Mouse (Mus musculus) ES-E14 (cell line): Measurements from ENCODE around the gene Zmynd12. TPM values are rescaled to one million over a fixed set of nuclear protein-coding genes. Genes with fewer than 3 reads are reported as not detected.
A peak's percentile ranks its signal among the peaks of the same experiment; 100 is the strongest.

Experiments
- DNase-seq: peaks from one replicate; pipeline ENCODE4 v3.0.0-alpha.2; 2013; ENCODE audit warnings: low read depth, low spot score
- H3K27ac ChIP-seq: 2 replicates; pipeline ENCODE4 v1.5.1; 2012; ENCODE audit warnings: low read depth, mild to moderate bottlenecking, low read length, moderate library complexity, mixed read lengths; ENCODE audit not compliant: poor library complexity, insufficient read depth, severe bottlenecking
- H3K36me3 ChIP-seq: 2 replicates; pipeline ENCODE4 v1.6.1; 2012; ENCODE audit warnings: mild to moderate bottlenecking, low read length, moderate library complexity, mixed read lengths; ENCODE audit not compliant: control insufficient read depth, poor library complexity, insufficient read depth, severe bottlenecking
- H3K4me1 ChIP-seq, 2 experiments: fragments of 150-350 bp in 1 of 2; sonication (generic) in 1 of 2; 2 replicates each; pipeline ENCODE4 v1.6.1; 2012; ENCODE audit warnings: low read length in 2 of 2, mild to moderate bottlenecking in 1 of 2, mixed read lengths in 1 of 2; ENCODE audit not compliant: control insufficient read depth in 2 of 2, insufficient read depth in 2 of 2, poor library complexity in 1 of 2
- H3K4me3 ChIP-seq, 2 experiments: fragments of 150-350 bp in 1 of 2; sonication (generic) in 1 of 2; 2 replicates each; pipeline ENCODE4 v1.5.1; 2012; ENCODE audit warnings: low read length in 2 of 2, low read depth in 1 of 2, mild to moderate bottlenecking in 1 of 2, mixed read lengths in 1 of 2; ENCODE audit not compliant: insufficient read depth in 1 of 2, poor library complexity in 1 of 2, severe bottlenecking in 1 of 2
- H3K9ac ChIP-seq: 2 replicates; pipeline ENCODE4 v1.6.1; 2012; ENCODE audit warnings: low read depth, mild to moderate bottlenecking, low read length, mixed read lengths; ENCODE audit not compliant: poor library complexity, insufficient read depth, severe bottlenecking
- H3K9me3 ChIP-seq: fragments of 150-350 bp; sonication (generic); 2 replicates; pipeline ENCODE4 v1.6.1; 2012; ENCODE audit warnings: low read depth, mild to moderate bottlenecking, low read length; ENCODE audit not compliant: control insufficient read depth, insufficient read depth
- CHD2 ChIP-seq: IDR thresholded peaks from 2 replicates; pipeline ENCODE4 v1.6.1; 2014; ENCODE audit warnings: mild to moderate bottlenecking, low read depth, low read length, inconsistent platforms
- HCFC1 ChIP-seq: IDR thresholded peaks from 2 replicates; pipeline ENCODE4 v1.6.1; 2012; ENCODE audit warnings: low read length, inconsistent platforms, borderline replicate concordance; ENCODE audit not compliant: insufficient read depth
- MAFK ChIP-seq: IDR thresholded peaks from 2 replicates; pipeline ENCODE4 v1.6.1; 2014; ENCODE audit warnings: mild to moderate bottlenecking, low read depth, low read length, inconsistent platforms; ENCODE audit not compliant: insufficient read depth
- ZC3H11A ChIP-seq: IDR thresholded peaks from 2 replicates; pipeline ENCODE4 v1.6.1; 2012; ENCODE audit warnings: low read depth, mild to moderate bottlenecking, inconsistent platforms, low read length, borderline replicate concordance
- ZNF384 ChIP-seq: IDR thresholded peaks from 2 replicates; pipeline ENCODE4 v1.6.1; 2012; ENCODE audit warnings: low read depth, low read length, inconsistent platforms
- in situ Hi-C, 2 experiments: fragments of 600-800 bp; cut with MboI; formaldehyde crosslinking; loops; one replicate each; pipeline ENCODE4 v1.15.1; 2025; ENCODE audit warnings: low sequenced_read_pairs in 2 of 2, inconsistent platforms in 1 of 2; ENCODE audit not compliant: unreplicated experiment in 2 of 2
- total RNA-seq: library from RNA; depleted of rRNA; stranded (reverse); fragments of 300-350 nt; gene quantifications from 2 replicates; pipeline ENCODE4 v1.2.3, GENCODE M21; 2012

Gene Zmynd12
- total RNA-seq, 1 experiment: not detected

GRCm38 (mm10) chr4:119398751-119399150, 23.9 kb upstream of the Zmynd12 start:
- TF ChIP-seq HCFC1 (no peak), ZNF384 (no peak), ZC3H11A (no peak), CHD2 (no peak), MAFK (no peak)
- 0 out of 4 replicates have a peak, but pooled peaks cover 0 to 2% of the 10 kb centered on the region in 2 experiments for H3K4me1 ChIP-seq
- no peak overlapping the region for H3K4me3 ChIP-seq
- no peaks in the 10 kb centered on the region for H3K9me3 ChIP-seq
- H3K27ac ChIP-seq: no peak overlapping the region
- no peak overlapping the region for H3K9ac ChIP-seq
- in situ Hi-C loops: no loop called here
- no peaks in the 10 kb centered on the region for H3K36me3 ChIP-seq
- DNase-seq: no peak

GRCm38 (mm10) chr4:119400896-119401295, 21.7 kb upstream of the Zmynd12 start:
- Histone ChIP-seq H3K9ac (no peak overlapping the region), H3K9me3 (no peaks in the 10 kb centered on the region), H3K27ac (no peak overlapping the region), H3K4me3 (no peak overlapping the region), H3K4me1 (0 out of 4 replicates have a peak, but pooled peaks cover 0 to 2% of the 10 kb centered on the region in 2 experiments), H3K36me3 (no peaks in the 10 kb centered on the region)
- TF ChIP-seq HCFC1: no peak
- no peak for TF ChIP-seq CHD2
- TF ChIP-seq ZNF384: no peak
- TF ChIP-seq MAFK: no peak
- TF ChIP-seq ZC3H11A: no peak
- in situ Hi-C loops: no loop called here
- peak; percentile 21 for DNase-seq

GRCm38 (mm10) chr4:119403431-119403830, 19.2 kb upstream of the Zmynd12 start:
- no peak overlapping the region for H3K9ac ChIP-seq
- peak overlapping the region; percentile 5; the same call in 1 of the 2 replicates for H3K27ac ChIP-seq
- no peaks in the 10 kb centered on the region for H3K9me3 ChIP-seq
- 0 out of 4 replicates have a peak, but pooled peaks cover 0 to 2% of the 10 kb centered on the region in 2 experiments for H3K4me1 ChIP-seq
- TF ChIP-seq MAFK (peak; percentile 46; the same call in 1 of the 2 replicates), HCFC1 (no peak), CHD2 (peak; percentile 50; the same call in 1 of the 2 replicates)
- no peak overlapping the region for H3K4me3 ChIP-seq
- no peaks in the 10 kb centered on the region for H3K36me3 ChIP-seq
- DNase-seq: peak; percentile 37
- in situ Hi-C loops: no loop called here

GRCm38 (mm10) chr4:119411877-119412650, 10.6 kb upstream of the Zmynd12 start:
- H3K4me1 ChIP-seq: peaks cover 2 to 11% of the 10 kb centered on the region in 2 experiments; a peak in 2 of 4 replicates
- no peak for TF ChIP-seq CHD2
- TF ChIP-seq ZC3H11A: no peak
- TF ChIP-seq ZNF384: no peak
- no peak for TF ChIP-seq MAFK
- TF ChIP-seq HCFC1: no peak
- H3K9me3 ChIP-seq: no peaks in the 10 kb centered on the region
- no peak overlapping the region; the same call in 1 of the 2 replicates for H3K27ac ChIP-seq
- in situ Hi-C loops: no loop called here
- no peak overlapping the region for H3K4me3 ChIP-seq
- peak; percentile 45 for DNase-seq
- no peaks in the 10 kb centered on the region for H3K36me3 ChIP-seq
- no peak overlapping the region for H3K9ac ChIP-seq
